ENCODE assay signal across 21 mouse cellular contexts in the genomic region with DNA sequence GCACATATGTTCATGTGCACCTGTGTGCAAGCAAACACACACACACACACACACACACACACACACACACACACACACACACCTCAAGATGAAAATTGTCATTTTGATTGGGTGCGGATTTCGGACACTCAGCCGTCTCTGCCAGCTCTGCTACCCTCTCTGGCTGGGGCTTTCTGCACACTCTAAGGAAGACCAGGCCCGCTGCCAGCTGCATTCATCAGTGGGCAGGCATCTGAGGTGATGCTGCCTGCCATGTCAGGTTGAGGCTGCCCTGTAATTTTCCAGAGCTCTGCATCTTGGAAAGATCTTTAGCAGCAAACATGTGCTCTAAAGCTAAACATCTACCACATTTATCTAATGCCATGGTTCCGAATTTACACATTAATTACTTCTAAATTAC. TPM values are rescaled to one million over a fixed set of nuclear protein-coding genes. Genes with fewer than 3 reads are reported as not detected.
DNase-seq lines count a peak whose midpoint lies in the region; TF ChIP-seq lines count a peak whose summit lies in the region.
"Had no signal": no experiment of that assay in that cellular context is flagged by ENCODE, and none has a peak within 500 bp of the region (broad histone marks: within the 10 kb centered on the region; RNA-seq: fewer than 3 reads in every experiment).

No protein-coding gene starts in this region.

- 18% methylated on average over 5 of the region's 5 CpGs for WGBS in cerebellum, adult 2 months

- no peak for TF ChIP-seq POLR2A in cerebellum, adult 2 months (IDR thresholded peaks at IDR 0.05; ENCODE audit: borderline replicate concordance, insufficient read depth, low read length)
- TF ChIP-seq POLR2A in brain, embryonic 14.5 days (IDR thresholded peaks at IDR 0.05; ENCODE audit: borderline replicate concordance, extremely low read depth, insufficient read depth, insufficient read length, poor library complexity, severe bottlenecking) = no peak

- H3K4me3 ChIP-seq in cerebellum, adult 2 months (replicated peaks; ENCODE audit: insufficient read depth, low read depth, low read length) = no peak overlapping the region
- H3K4me3 ChIP-seq in layer of hippocampus, adult 2 months = no peak overlapping the region
- H3K4me3 ChIP-seq: erythroblast, embryonic 14.5 days; gastrocnemius, adult 2 months; heart, embryonic 12.5 days; megakaryocyte, embryonic 14.5 days had no signal

- no peak for TF ChIP-seq CTCF in cerebellum, adult 2 months (IDR thresholded peaks at IDR 0.05; ENCODE audit: borderline replicate concordance, insufficient read depth, low read depth, low read length)
- no peak for TF ChIP-seq CTCF in brain, embryonic 14.5 days (IDR thresholded peaks at IDR 0.05; ENCODE audit: borderline replicate concordance, extremely low read depth, insufficient read depth, insufficient read length)
- no peak for TF ChIP-seq CTCF in layer of hippocampus, adult 2 months (conservative IDR thresholded peaks at IDR 0.05)

- no peak overlapping the region for H3K27ac ChIP-seq in cerebellum, adult 2 months (ENCODE audit: insufficient read depth, low read length)
- no peak overlapping the region for H3K27ac ChIP-seq in layer of hippocampus, adult 2 months
- H3K27ac ChIP-seq: gastrocnemius, adult 2 months had no signal

- H3K27me3 ChIP-seq in cerebellum, adult 2 months (ENCODE audit: control insufficient read depth, insufficient read depth, low read length) = no peaks in the 10 kb centered on the region

- H3K4me1 ChIP-seq in cerebellum, adult 2 months (ENCODE audit: control insufficient read depth, insufficient read depth, low read length) = no peaks in the 10 kb centered on the region
- H3K4me1 ChIP-seq: heart, embryonic 12.5 days; megakaryocyte, embryonic 14.5 days had no signal

- intact Hi-C loops in heart, postnatal 10 days (cut with DNase I) = no loop called here
- intact Hi-C loops in heart, postnatal 25 days (cut with DNase I) = no loop called here

- peak; percentile 20 to 58 for DNase-seq in cerebellum, adult 2 months
- no peak for DNase-seq in cerebellum, adult 9-11 months
- peak; percentile 30 to 31 for DNase-seq in heart, postnatal 10 days
- DNase-seq in heart, postnatal 25 days (ENCODE audit: low spot score) = no peak
- DNase-seq in right cerebral cortex, postnatal 10 days (ENCODE audit: low spot score in 2 of 2) = peak; percentile 44 to 46
- DNase-seq in right cerebral cortex, adult 18-20 months = no peak
- DNase-seq in brain, embryonic 14.5 days (ENCODE audit: low read depth) = peak; percentile 75
- DNase-seq in layer of hippocampus, adult 2 months (ENCODE audit: low spot score in 2 of 2) = no peak
- DNase-seq: gastrocnemius, adult 2 months; heart, postnatal 4 days; kidney, adult 8-10 months; liver; liver, postnatal 0 days; lung, postnatal 14 days; spleen, adult 18-20 months had no signal

RNA-seq across cellular contexts. Expression of gene Ak8, which starts 37.1 kb away (rescaled TPM):
- polyA plus RNA-seq in cerebellum, adult 2 months (2012; rRNA removed) = 0.70 and 0.98 TPM in 2 replicates
- total RNA-seq in heart, postnatal 10 days (2021) = not detected
- not detected for total RNA-seq in heart, postnatal 25 days (2021)
- 1.3 and 1.5 TPM in 2 replicates for polyA plus RNA-seq in brain, embryonic 14.5 days (2012; rRNA removed)
- 1 to 10 TPM in 1 of 2 experiments, under 1 TPM in 1; 0.74 to 1.2 TPM for total RNA-seq in layer of hippocampus, adult 2 months (2021)
- total RNA-seq: gastrocnemius, adult 2 months; granulocyte monocyte progenitor cell, adult 5-6 weeks; heart, postnatal 4 days had no signal
- polyA plus RNA-seq: erythroblast, embryonic 14.5 days; inflammation-experienced regulatory T-cells, adult 6 months had no signal

RNA-seq across cellular contexts. Expression of gene Spaca9, which starts 37.6 kb away (rescaled TPM):
- 0.61 and 1.5 TPM in 2 replicates for polyA plus RNA-seq in cerebellum, adult 2 months (2012; rRNA removed)
- not detected for total RNA-seq in heart, postnatal 10 days (2021)
- under 1 TPM in 1 of 2 experiments, not detected in 1; 0.52 TPM for total RNA-seq in heart, postnatal 25 days (2021)
- polyA plus RNA-seq in brain, embryonic 14.5 days (2012; rRNA removed) = 1.5 and 2.4 TPM in 2 replicates
- total RNA-seq in layer of hippocampus, adult 2 months (2021) = not detected
- total RNA-seq: gastrocnemius, adult 2 months; left cerebral cortex, postnatal 14 days had no signal
- polyA plus RNA-seq: erythroblast, embryonic 14.5 days had no signal

Comparison
In these comparisons a context has a peak if more than half of its experiments do, and no peak if none do; other contexts are left out.
1. DNase-seq: peak in cerebellum, adult 2 months (2 of 2), heart, postnatal 10 days (2 of 2), right cerebral cortex, postnatal 10 days (2 of 2) and brain, embryonic 14.5 days (single experiment); none in cerebellum, adult 9-11 months (single experiment), heart, postnatal 25 days (single experiment), right cerebral cortex, adult 18-20 months (single experiment) and layer of hippocampus, adult 2 months (0 of 2).